Mouse (Mus musculus) megakaryocyte, adult 5-6 weeks (primary cell): ENCODE measurements at regions not wholly inside any gene's neighbourhood (a gene's known extent, or its start where the extent isn't known, plus 50 kb on each side); places are given as distances from the start of the nearest gene placed in this dataset.
A peak's percentile ranks its signal among the peaks of the same experiment; 100 is the strongest.
"Not testable (repeated sequence)": the region's sequence is repeated elsewhere in the genome, so short reads cannot be mapped to it uniquely, and the experiment has no call there.

Source experiments
- ATAC-seq: 2 replicates; pipeline ENCODE4 v1.8.0; 2016; ENCODE audit warnings: mild to moderate bottlenecking, inconsistent platforms; ENCODE audit not compliant: poor library complexity, severe bottlenecking

GRCm38 (mm10) chr14:48755096-48755495, 81.5 kb upstream of the Otx2 start:
- ATAC-seq, result not testable (repeated sequence)

DNA sequence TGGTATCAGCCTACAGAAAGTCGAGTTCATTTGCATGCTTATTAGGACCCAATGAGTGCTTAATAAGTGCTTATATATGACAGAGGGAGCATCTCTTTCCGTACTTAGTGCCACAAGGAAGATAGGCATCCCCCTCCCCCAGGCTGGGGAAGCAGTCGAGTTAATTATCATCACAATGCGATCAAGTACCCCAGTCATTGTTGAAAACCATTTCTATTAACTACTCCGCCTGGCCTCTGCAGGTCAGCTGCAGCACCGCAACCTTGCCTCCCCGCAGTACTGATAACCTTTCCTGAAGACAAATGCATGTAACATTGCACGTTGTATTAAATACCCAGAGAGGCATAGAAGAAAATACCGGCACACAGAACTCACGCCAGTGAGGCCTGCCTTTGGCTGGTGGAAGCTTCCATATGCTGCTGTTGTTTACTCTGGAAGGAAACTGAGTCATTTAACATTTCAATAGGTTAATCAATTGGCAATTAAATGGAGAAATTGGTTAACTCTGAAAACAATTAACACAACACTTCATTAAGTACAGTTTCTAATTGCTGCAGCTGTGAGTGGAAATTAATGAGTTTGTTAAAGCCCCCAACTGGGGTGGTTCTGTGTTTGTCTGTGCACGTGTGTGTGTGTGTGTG, 80.6 kb upstream of the Otx2 start:
- ATAC-seq, result no peak

GRCm38 (mm10) chr14:48753517-48754079, 80.0 kb upstream of the Otx2 start:
- no peak for ATAC-seq

- no peak for ATAC-seq
Measured at GRCm38 (mm10) chr14:48753084-48753483, 79.5 kb upstream of the Otx2 start.

DNA sequence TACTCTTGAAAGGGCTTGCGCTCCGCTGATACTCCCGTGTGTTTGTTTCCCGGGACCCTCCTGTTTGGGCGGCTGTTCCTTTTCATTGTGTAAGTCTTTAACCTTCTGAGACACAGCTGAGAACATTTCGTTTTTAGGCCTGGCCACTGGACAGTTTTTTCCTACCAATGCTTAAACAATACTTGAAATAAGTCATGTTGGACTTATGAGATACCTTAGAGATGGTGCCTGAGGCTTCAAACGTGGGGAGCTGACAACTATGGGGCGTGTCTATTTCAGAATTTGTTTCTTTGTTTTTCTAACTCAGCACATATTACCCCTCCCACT, 78.9 kb upstream of the Otx2 start:
- no peak for ATAC-seq

GRCm38 (mm10) chr14:48751751-48752578, 78.3 kb upstream of the Otx2 start:
- ATAC-seq, result no peak

DNA sequence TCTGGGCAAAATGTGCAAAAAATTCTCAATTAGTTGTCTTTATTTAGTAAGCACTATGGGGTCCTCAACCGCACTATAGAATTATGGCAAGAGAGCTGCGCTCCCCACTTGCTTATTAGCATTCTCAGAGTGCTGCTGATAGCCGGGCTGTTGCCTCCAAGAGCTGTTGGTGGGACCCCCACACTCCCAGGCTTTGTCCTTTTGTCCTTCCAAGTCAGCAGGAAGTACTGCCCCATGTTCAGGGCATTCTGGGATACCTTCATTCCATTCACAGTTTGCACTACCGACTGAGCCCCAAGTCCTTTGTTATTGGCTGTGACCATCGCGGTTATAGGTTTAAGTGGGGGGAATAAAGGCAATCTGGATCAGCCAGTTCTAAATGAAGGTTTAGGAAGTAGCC, 77.4 kb upstream of the Otx2 start:
- no peak for ATAC-seq

DNA sequence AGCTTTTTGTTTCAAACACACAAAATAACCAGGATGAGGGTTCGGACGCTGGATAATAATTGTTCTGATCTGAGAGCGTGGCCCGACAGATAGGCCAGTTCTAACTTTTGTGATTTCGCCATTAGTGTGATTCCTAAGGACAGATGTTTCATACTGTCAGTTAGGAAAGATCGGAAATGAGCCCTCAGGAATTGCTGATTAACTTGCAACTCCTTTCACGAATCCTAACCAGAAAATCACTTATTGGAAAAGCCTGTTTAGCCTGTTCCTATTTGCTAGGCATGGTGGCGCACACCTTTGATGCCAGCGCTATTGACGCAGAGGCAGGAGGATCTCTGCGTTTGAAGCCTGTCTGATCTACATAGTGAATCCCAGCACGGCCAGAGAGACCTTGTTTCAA, 75.4 kb upstream of the Otx2 start:
- no peak for ATAC-seq

- no peak for ATAC-seq
Measured at GRCm38 (mm10) chr14:48747936-48748335, 74.3 kb upstream of the Otx2 start.

DNA sequence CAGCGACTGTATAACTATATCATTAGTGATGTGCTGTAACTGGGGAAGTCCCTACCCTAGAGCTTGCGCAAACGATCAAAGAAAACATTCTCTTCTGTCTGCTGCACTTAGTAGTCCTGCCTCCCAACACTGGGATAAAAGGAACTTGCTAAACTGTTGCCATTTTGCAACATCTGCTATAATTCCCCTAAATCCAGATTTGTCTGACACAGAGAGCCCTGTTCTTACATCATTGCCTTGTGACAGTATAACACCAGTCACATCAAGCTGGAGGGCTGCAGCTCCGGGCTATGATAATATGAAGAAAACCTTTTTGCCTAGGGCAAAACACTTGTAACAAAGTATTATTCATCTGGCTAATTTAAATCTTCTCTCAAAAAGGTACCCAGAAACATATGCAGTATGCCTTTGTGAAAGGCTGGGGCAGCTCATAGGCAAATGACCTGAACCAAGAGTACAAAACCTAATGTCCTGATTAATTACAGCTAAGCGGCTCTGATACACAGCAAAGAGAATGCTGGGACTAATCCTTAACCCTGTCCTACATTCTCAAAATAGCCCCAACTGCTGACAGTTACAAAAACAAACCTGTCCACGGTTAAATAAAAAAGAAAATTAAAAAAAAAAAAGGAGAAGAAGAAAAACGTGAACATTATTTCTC, 67.5 kb upstream of the Otx2 start:
- 0 out of 2 replicates have a peak, but pooled peaks have one; percentile 30 for ATAC-seq

DNA sequence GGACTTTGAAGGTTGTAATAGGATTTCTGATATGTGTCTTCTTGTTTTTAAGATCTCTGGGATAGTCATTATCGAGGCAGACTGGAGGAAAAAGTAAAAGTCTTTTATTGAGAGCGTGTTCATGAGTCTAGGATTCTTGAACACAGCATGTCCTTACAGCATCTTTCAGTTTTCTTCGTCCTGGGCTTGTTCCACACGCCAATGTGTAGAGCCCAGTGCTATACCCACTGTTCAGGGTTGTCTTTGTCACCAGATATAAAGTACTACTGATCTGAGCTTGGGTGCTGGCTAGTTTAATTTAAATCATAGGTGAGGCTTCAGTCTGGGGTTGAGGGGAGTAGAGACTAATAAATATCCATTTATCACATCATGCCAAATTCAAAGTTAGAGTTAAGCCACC, 65.5 kb upstream of the Otx2 start:
- no peak for ATAC-seq

DNA sequence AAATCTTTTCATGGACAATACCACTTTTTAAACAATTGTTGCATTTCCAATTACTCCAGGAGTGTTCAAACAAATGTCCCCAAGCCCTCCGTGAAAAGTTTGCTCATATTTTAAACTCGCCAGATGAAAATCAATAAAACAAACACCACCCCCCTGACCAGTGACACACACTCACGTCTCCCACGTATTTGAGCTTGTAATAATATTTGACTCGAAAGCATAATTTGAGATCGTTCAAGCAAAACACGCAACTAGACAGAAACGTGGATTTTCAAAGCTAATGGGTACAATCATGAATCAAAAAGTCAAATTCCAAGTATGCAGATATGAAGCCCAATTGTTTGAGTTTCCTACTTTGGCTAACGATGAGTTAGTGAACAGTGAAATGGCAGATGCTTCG, 65.0 kb upstream of the Otx2 start:
- no peak for ATAC-seq

DNA sequence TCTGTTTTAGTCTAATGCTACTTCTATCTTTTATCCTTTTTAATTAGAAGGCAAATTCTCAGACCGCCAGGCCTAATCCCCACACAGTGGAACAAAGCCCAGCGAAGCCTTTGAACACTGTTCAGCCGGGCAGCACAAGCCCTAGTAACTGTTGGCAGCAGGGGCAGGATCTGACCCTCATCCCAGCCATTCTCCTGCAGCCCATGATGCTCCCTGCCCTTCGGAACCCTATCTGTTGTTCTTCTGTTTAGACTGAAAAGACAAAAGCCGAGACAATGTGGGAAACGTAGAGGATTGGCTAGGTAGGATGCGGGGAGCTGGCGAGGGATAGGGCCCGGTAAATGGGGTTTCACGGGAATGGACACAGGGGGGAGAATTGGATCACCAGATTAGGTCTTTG, 64.6 kb upstream of the Otx2 start:
- ATAC-seq, result no peak

DNA sequence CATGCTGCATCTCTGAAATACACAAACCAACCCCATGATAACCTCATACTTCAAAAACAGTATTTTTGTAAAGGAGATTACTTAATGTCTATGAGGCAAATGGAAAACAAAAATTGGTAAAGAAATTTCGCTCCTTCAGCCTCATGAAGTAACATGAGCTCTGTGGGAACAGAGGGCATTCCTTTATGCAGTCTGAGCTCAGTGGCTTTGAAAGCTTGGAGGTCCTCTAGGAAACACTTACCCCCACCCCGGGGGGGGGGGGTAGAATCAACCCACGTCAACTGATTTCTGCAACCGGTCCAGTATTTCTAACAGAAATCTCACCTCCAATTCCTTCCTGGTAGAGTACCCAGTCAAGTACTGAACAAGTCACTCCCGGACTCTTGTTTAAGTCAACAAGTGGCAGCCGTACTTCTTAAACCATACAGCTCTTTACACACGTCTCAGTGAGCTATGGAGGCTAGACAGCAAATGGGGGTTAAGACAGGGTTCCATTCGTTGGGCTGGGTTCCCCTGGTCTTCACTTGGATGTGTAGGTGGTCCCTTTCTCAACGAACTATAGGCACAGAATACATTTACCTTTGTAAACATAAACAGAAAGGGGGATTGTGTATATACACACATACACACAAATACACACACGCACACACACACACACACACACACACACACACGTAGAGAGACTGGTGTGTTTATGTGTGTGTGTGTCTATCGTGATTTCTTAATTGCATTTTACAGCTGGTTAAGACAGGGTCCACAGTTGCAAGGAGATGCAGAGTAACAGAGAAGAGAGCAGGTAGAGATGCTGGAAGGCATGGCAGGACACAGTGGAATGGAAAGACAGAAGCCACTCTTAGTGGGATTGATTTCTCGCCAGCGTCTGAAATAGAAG, 63.6 kb upstream of the Otx2 start:
- ATAC-seq, result no peak

DNA sequence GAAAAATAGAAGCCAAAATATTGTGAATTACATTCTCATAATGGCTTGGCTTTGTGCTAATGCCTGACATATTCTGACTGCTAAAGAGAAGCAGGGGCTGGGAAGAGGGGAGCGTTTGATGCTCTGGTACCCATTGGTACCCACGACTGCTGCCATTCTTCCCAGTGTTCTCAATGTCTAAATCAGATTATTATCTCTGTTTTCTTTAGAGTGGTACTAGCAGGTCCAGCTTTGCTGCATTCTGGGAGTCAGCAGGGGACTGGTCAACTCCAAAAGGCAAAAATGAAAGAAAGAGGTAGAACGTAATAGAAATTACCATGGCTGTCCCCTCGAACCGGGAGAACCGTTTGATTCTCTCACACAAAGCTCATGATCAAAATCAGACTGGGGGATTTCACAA, 62.6 kb upstream of the Otx2 start:
- no peak for ATAC-seq

DNA sequence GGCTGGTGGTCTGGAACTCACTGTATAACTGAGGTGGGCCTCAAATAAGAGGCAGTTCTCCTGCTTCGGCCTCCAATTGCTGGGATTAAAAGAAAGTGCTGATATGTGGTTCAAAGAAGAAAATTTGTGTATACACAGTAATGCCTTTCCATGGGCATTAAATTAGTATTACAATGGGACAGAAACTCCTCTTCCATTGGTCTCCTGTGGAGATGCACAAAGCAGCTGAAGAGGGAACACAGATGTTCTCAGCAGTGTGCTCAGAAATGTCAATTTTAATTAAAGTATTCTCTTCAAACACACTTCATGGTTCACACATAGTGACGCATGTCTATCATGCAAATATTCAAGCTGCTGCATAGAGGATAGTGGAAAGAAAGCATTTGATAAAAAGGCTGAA, 56.4 kb upstream of the Otx2 start:
- no peak for ATAC-seq
